Mouse (Mus musculus): ENCODE data around the gene Pik3cd.

DNA sequence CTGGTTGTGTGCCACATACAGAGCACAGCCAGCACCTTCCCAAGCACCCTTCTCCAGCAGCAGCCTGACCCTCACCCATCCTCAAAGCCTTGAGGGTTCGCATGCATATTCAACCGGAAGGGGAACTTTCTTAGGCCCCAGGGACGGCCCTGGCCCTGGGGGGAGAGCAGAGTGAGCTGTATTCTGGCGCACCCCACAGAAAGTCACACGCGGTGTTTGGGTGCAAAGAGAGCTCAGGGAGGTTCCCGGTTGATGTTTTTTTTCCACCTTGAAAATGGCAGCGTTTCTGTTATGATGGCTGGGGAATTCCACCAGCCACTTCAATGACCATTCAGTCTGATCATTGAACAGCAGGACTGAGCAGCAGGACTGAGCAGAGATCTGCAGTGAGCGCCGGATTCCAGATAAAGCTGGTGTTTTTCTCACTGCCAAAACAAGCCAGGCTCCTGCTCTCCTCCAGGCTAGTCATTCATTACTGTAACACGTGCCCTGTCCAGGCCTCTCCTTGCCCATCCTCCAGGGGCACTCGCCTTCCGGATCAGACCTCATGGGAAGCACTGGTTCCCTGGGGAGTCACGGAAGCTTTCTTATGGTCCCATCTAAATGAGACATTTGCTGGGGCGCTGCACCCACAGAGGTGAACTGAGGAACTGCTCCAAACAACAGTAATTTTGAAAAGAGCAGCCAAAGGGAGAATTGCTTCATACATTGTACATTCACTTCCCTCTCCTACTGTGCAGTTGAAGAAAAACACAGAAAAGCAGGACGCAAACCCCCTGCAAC is 6.0 kb downstream of the Pik3cd start:
- no peak for TF ChIP-seq CTCF (IDR thresholded peaks at IDR 0.05; ENCODE audit: low read depth, low read length)
- no peak for TF ChIP-seq POLR2A (IDR thresholded peaks at IDR 0.05; ENCODE audit: extremely low read depth, insufficient read depth, low read length)
